Mouse (Mus musculus): ENCODE data around the gene Ikzf3.

Gene Ikzf3

GRCm38 (mm10) chr11:98545711-98546231 lies at the start of gene Ikzf3:
Gene Ikzf3, minus strand, starts transcription at chr11:98546031.
- peak; percentile 42 for DNase-seq (ENCODE audit: low spot score)

GRCm38 (mm10) chr11:98595473-98595872 lies 49.6 kb upstream of the Ikzf3 start:
- DNase-seq (ENCODE audit: low spot score) = no peak

- no peak for DNase-seq (ENCODE audit: low spot score)
These were observed 49.2 kb upstream of the Ikzf3 start for GRCm38 (mm10) chr11:98595021-98595420.

GRCm38 (mm10) chr11:98590548-98591445 lies 45.0 kb upstream of the Ikzf3 start:
- no peak for DNase-seq (ENCODE audit: low spot score)

GRCm38 (mm10) chr11:98589306-98589705 lies 43.5 kb upstream of the Ikzf3 start:
- no peak for DNase-seq (ENCODE audit: low spot score)

GRCm38 (mm10) chr11:98588833-98589281 lies 43.0 kb upstream of the Ikzf3 start:
- no peak for DNase-seq (ENCODE audit: low spot score)

GRCm38 (mm10) chr11:98587684-98588546 lies 42.1 kb upstream of the Ikzf3 start:
- peak; percentile 81 for DNase-seq (ENCODE audit: low spot score)

GRCm38 (mm10) chr11:98586892-98587563 lies 41.2 kb upstream of the Ikzf3 start, which contains the start of gene Ormdl3:
Gene Ormdl3, minus strand, starts transcription at chr11:98587368.
- peak; percentile 99 for DNase-seq (ENCODE audit: low spot score)

- DNase-seq (ENCODE audit: low spot score) = peak; percentile 70
These were observed 40.5 kb upstream of the Ikzf3 start for GRCm38 (mm10) chr11:98586087-98586891.

- DNase-seq (ENCODE audit: low spot score) = no peak
These were observed 38.9 kb upstream of the Ikzf3 start for GRCm38 (mm10) chr11:98584629-98585177.

- DNase-seq (ENCODE audit: low spot score) = no peak
These were observed 38.3 kb upstream of the Ikzf3 start for GRCm38 (mm10) chr11:98584146-98584545.

- no peak for DNase-seq (ENCODE audit: low spot score)
These were observed 37.7 kb upstream of the Ikzf3 start for GRCm38 (mm10) chr11:98583571-98583970.

- no peak for DNase-seq (ENCODE audit: low spot score)
These were observed 37.4 kb upstream of the Ikzf3 start for GRCm38 (mm10) chr11:98583265-98583552.

- no peak for DNase-seq (ENCODE audit: low spot score)
These were observed 36.9 kb upstream of the Ikzf3 start for GRCm38 (mm10) chr11:98582551-98583264.

GRCm38 (mm10) chr11:98582030-98582388 lies 36.2 kb upstream of the Ikzf3 start:
- DNase-seq (ENCODE audit: low spot score) = no peak

- no peak for DNase-seq (ENCODE audit: low spot score)
These were observed 35.6 kb upstream of the Ikzf3 start for GRCm38 (mm10) chr11:98581286-98582029.

GRCm38 (mm10) chr11:98580301-98581121 lies 34.7 kb upstream of the Ikzf3 start:
- peak; percentile 69 for DNase-seq (ENCODE audit: low spot score)

- DNase-seq (ENCODE audit: low spot score) = no peak
These were observed 31.9 kb upstream of the Ikzf3 start for GRCm38 (mm10) chr11:98577776-98578175.

GRCm38 (mm10) chr11:98569461-98569860 lies 23.6 kb upstream of the Ikzf3 start:
- DNase-seq (ENCODE audit: low spot score) = no peak
